In the genomic region with DNA sequence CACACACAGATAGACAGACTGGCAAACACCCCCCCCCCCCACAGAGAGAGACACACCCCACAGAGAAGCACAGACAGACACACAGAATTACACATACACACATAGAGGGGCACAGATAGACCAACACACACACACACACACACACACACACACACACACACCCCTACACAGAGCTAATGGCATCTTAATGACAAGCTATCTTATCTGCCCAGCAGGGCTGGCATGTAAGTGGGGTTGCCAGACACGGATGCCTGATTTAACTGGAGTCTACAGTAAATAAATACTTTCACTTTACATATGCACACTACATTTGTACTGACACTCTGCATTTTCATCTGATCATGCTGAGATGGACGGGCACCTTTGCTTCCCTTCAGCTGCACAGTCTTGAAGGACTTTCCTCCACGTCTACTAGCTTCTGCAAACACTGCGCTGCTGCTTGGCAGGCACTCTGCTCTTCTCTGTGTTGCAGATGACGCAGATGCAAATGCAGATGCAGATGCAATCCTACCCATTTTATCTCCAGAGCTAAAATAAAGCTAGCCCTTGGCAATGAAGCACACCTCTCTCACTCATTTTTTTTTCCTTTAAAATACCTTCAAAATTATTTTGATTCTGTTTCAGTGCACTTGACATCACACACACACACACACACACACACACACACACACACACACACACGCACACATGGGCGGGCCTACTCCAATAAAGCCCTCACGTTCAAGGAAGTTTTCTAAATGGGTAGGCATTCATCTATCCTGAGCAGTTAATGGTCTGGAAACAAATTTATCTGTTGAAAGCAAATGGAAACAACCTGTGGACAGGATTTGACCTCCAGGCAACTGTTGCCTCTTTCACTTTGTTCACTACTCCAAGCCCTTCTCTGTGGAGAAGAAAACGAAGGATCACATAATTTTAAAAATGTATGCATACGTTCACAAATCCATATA, we compare ENCODE assay signal across 14 mouse cellular contexts. TPM values are rescaled to one million over a fixed set of nuclear protein-coding genes. Genes with fewer than 3 reads are reported as not detected.
DNase-seq lines count a peak whose midpoint lies in the region; ATAC-seq and TF ChIP-seq lines count a peak whose summit lies in the region.
"Had no signal": no experiment of that assay in that cellular context is flagged by ENCODE, and none has a peak within 500 bp of the region (broad histone marks: within the 10 kb centered on the region; RNA-seq: fewer than 3 reads in every experiment).

No protein-coding gene starts in this region.

- H3K36me3 ChIP-seq in intestine, embryonic 15.5 days, result no peaks in the 10 kb centered on the region
- no peaks in the 10 kb centered on the region for H3K36me3 ChIP-seq in intestine, postnatal 0 days (ENCODE audit: control insufficient read depth, insufficient read depth)
- H3K36me3 ChIP-seq in liver, postnatal 0 days (replicated peaks; ENCODE audit: insufficient read depth, low read length), result no peaks in the 10 kb centered on the region
- H3K36me3 ChIP-seq: midbrain, embryonic 10.5 days had no signal

- no peak for TF ChIP-seq CTCF in intestine, postnatal 0 days (IDR thresholded peaks at IDR 0.05; ENCODE audit: low read depth)
- TF ChIP-seq CTCF in brain, embryonic 14.5 days (IDR thresholded peaks at IDR 0.05; ENCODE audit: borderline replicate concordance, extremely low read depth, insufficient read depth, insufficient read length), result no peak
- no peak for TF ChIP-seq CTCF in liver, postnatal 0 days (IDR thresholded peaks at IDR 0.05; ENCODE audit: low read depth)

- H3K4me2 ChIP-seq in intestine, embryonic 15.5 days (replicated peaks), result no peak overlapping the region
- H3K4me2 ChIP-seq in intestine, postnatal 0 days (replicated peaks; ENCODE audit: low read depth), result no peak overlapping the region
- peak overlapping the region; percentile 40; the same call in 1 of the 2 replicates for H3K4me2 ChIP-seq in liver, postnatal 0 days (ENCODE audit: low read depth, low read length)

- intact Hi-C loops in gastrocnemius, postnatal 36 days (cut with DNase I), result no loop called here

- peak; percentile 43 for DNase-seq in embryo, embryonic 10.5 days (ENCODE audit: low spot score)
- DNase-seq in embryo, embryonic 11 days, result no peak
- DNase-seq in brain, embryonic 14.5 days (ENCODE audit: low read depth), result peak; percentile 21
- DNase-seq in liver, postnatal 0 days, result peak; percentile 23
- DNase-seq in layer of hippocampus, postnatal 14 days (ENCODE audit: low spot score in 2 of 2), result no peak
- DNase-seq in gastrocnemius, postnatal 36 days, result no peak
- DNase-seq: adrenal gland, postnatal 14 days; cerebellum, postnatal 14 days; gastrocnemius, postnatal 14 days; kidney, adult 11 months; layer of hippocampus, postnatal 36 days had no signal

- no peaks in the 10 kb centered on the region for H3K27me3 ChIP-seq in intestine, embryonic 15.5 days (replicated peaks)
- H3K27me3 ChIP-seq in intestine, postnatal 0 days (replicated peaks; ENCODE audit: control insufficient read depth, insufficient read depth, low read length), result no peaks in the 10 kb centered on the region
- no peaks in the 10 kb centered on the region for H3K27me3 ChIP-seq in liver, postnatal 0 days (ENCODE audit: insufficient read depth, low read length)

- 0 out of 2 replicates have a peak overlapping the region, but pooled peaks have one; percentile 13 for H3K27ac ChIP-seq in intestine, embryonic 15.5 days
- no peak overlapping the region for H3K27ac ChIP-seq in intestine, postnatal 0 days (ENCODE audit: low read depth, low read length)
- peak overlapping the region; percentile 53 for H3K27ac ChIP-seq in liver, postnatal 0 days (ENCODE audit: low read depth)
- H3K27ac ChIP-seq: midbrain, embryonic 10.5 days had no signal

- no peak for ATAC-seq in intestine, embryonic 15.5 days
- ATAC-seq in intestine, postnatal 0 days, result no peak
- ATAC-seq in liver, postnatal 0 days, result peak; percentile 93

- H3K4me1 ChIP-seq in intestine, embryonic 15.5 days (replicated peaks), result peaks cover 8% of the 10 kb centered on the region; the same call in 1 of the 2 replicates
- H3K4me1 ChIP-seq in intestine, postnatal 0 days (replicated peaks; ENCODE audit: control insufficient read depth, insufficient read depth, low read length), result no peaks in the 10 kb centered on the region; the same call in 1 of the 2 replicates
- peaks cover 17% of the 10 kb centered on the region for H3K4me1 ChIP-seq in liver, postnatal 0 days (ENCODE audit: insufficient read depth)
- H3K4me1 ChIP-seq: midbrain, embryonic 10.5 days had no signal

- TF ChIP-seq EP300 in liver, postnatal 0 days (IDR thresholded peaks at IDR 0.05; ENCODE audit: low read depth), result peak; percentile 91

- no peaks in the 10 kb centered on the region for H3K9me3 ChIP-seq in intestine, embryonic 15.5 days
- no peaks in the 10 kb centered on the region for H3K9me3 ChIP-seq in intestine, postnatal 0 days (ENCODE audit: control insufficient read depth)
- H3K9me3 ChIP-seq in liver, postnatal 0 days (ENCODE audit: low read length), result no peaks in the 10 kb centered on the region
- H3K9me3 ChIP-seq: midbrain, embryonic 10.5 days had no signal

- H3K9ac ChIP-seq in intestine, embryonic 15.5 days, result no peak overlapping the region
- H3K9ac ChIP-seq in intestine, postnatal 0 days (ENCODE audit: low read depth, low read length), result no peak overlapping the region
- H3K9ac ChIP-seq in liver, postnatal 0 days (replicated peaks), result no peak overlapping the region

- TF ChIP-seq POLR2A in brain, embryonic 14.5 days (IDR thresholded peaks at IDR 0.05; ENCODE audit: borderline replicate concordance, extremely low read depth, insufficient read depth, insufficient read length, poor library complexity, severe bottlenecking), result no peak

- H3K4me3 ChIP-seq in intestine, embryonic 15.5 days (replicated peaks), result no peak overlapping the region
- no peak overlapping the region for H3K4me3 ChIP-seq in intestine, postnatal 0 days (ENCODE audit: low read depth, low read length)
- no peak overlapping the region for H3K4me3 ChIP-seq in liver, postnatal 0 days (ENCODE audit: low read depth, low read length)
- H3K4me3 ChIP-seq: midbrain, embryonic 10.5 days had no signal

- 64% methylated on average over 10 of the region's 10 CpGs for WGBS in intestine, embryonic 15.5 days
- WGBS in intestine, postnatal 0 days, result 56% methylated on average over 10 of the region's 10 CpGs
- WGBS in liver, postnatal 0 days (ENCODE audit: insufficient replicate concordance), result 58% methylated on average over 10 of the region's 10 CpGs

RNA-seq across cellular contexts. Expression of gene Stard13, which starts 15.3 kb away (rescaled TPM):
- 12.6 and 13.7 TPM in 2 replicates for polyA plus RNA-seq in intestine, embryonic 15.5 days (2015; fragmentation: Nextera tagmentation; extraction: Ambion mirVana)
- 3.7 and 5.1 TPM in 2 replicates for polyA plus RNA-seq in intestine, postnatal 0 days (2015; fragmentation: Nextera tagmentation; extraction: Ambion mirVana)
- 3.1 and 6.6 TPM in 2 replicates for polyA plus RNA-seq in brain, embryonic 14.5 days (2012; rRNA removed)
- 1.0 and 1.1 TPM in 2 replicates for polyA plus RNA-seq in liver, postnatal 0 days (2015; fragmentation: Nextera tagmentation; extraction: Ambion mirVana)
- total RNA-seq in layer of hippocampus, postnatal 14 days (2021), result 10 to 100 TPM; 13.8 to 17.1 TPM
- total RNA-seq in gastrocnemius, postnatal 36 days (2021), result 1 to 10 TPM; 5.9 to 6.1 TPM

Comparison
In these comparisons a context has a peak if more than half of its experiments do, and no peak if none do; other contexts are left out.
1. DNase-seq: peak in embryo, embryonic 10.5 days (single experiment), brain, embryonic 14.5 days (single experiment) and liver, postnatal 0 days (single experiment); none in embryo, embryonic 11 days (single experiment), layer of hippocampus, postnatal 14 days (0 of 2) and gastrocnemius, postnatal 36 days (0 of 2).